7 mouse cellular contexts compared by ENCODE assay signal in genomic region chr1:98094811-98095245, GRCm38 (mm10). TPM values are rescaled to one million over a fixed set of nuclear protein-coding genes. Genes with fewer than 3 reads are reported as not detected.
DNase-seq lines count a peak whose midpoint lies in the region; ATAC-seq and TF ChIP-seq lines count a peak whose summit lies in the region.

No protein-coding gene starts in this region.

- no peak overlapping the region for H3K27ac ChIP-seq in thymus, adult 2 months (ENCODE audit: control insufficient read depth, insufficient read depth, low read length)
- H3K27ac ChIP-seq in bone marrow macrophage, adult 2 months (ENCODE audit: insufficient read depth, low read depth, low read length) = peak overlapping the region; percentile 25
- peak overlapping the region; percentile 93 for H3K27ac ChIP-seq in gastrocnemius, adult 2 months
- peak overlapping the region; percentile 49; the same call in 1 of the 2 replicates for H3K27ac ChIP-seq in kidney, embryonic 14.5 days (ENCODE audit: low read depth, low read length)
- H3K27ac ChIP-seq in lung, embryonic 16.5 days (ENCODE audit: low read length) = peak overlapping the region; percentile 88

- no peak for DNase-seq in thymus, adult 2 months
- no peak for DNase-seq in thymus, postnatal 10 days (ENCODE audit: low spot score in 2 of 2)
- DNase-seq in gastrocnemius, adult 2 months = peak; percentile 56
- peak; percentile 40 to 64 for DNase-seq in right cerebral cortex, adult 2 months (ENCODE audit: low spot score in 2 of 2)

- ATAC-seq in kidney, embryonic 14.5 days (ENCODE audit: low FRiP score, low TSS enrichment) = peak; percentile 61
- peak; percentile 54 for ATAC-seq in lung, embryonic 16.5 days (ENCODE audit: low read depth)

- no peaks in the 10 kb centered on the region for H3K9me3 ChIP-seq in kidney, embryonic 14.5 days (ENCODE audit: control insufficient read depth, low read length)
- H3K9me3 ChIP-seq in lung, embryonic 16.5 days (ENCODE audit: control insufficient read depth, low read length) = no peaks in the 10 kb centered on the region

- H3K9ac ChIP-seq in kidney, embryonic 14.5 days (ENCODE audit: low read depth, low read length) = peak overlapping the region; percentile 63
- H3K9ac ChIP-seq in lung, embryonic 16.5 days (ENCODE audit: low read length) = peak overlapping the region; percentile 73

- intact Hi-C loops in gastrocnemius, adult 2 months (cut with DNase I) = loop anchor here (5.0 to 10.0 kb wide), 2 partner anchors 118 to 440 kb away; no protein-coding TSS in a partner anchor

- peak overlapping the region; percentile 53 for H3K4me3 ChIP-seq in thymus, adult 2 months (ENCODE audit: control insufficient read depth, insufficient read depth, low read length)
- H3K4me3 ChIP-seq in bone marrow macrophage, adult 2 months (ENCODE audit: insufficient read depth, low read length) = peak overlapping the region; percentile 95
- H3K4me3 ChIP-seq in gastrocnemius, adult 2 months = peak overlapping the region; percentile 98
- peak overlapping the region; percentile 61 for H3K4me3 ChIP-seq in kidney, embryonic 14.5 days (ENCODE audit: low read length)
- peak overlapping the region; percentile 75 for H3K4me3 ChIP-seq in lung, embryonic 16.5 days (ENCODE audit: low read length)

- TF ChIP-seq POLR2A in thymus, adult 2 months (IDR thresholded peaks at IDR 0.05; ENCODE audit: control insufficient read depth, extremely low read depth, insufficient read depth, low read length, poor library complexity) = no peak
- no peak for TF ChIP-seq POLR2A in bone marrow macrophage, adult 2 months (IDR thresholded peaks at IDR 0.05; ENCODE audit: borderline replicate concordance, low read depth, low read length)

- H3K27me3 ChIP-seq in thymus, adult 2 months (ENCODE audit: control insufficient read depth, insufficient read depth, low read length) = no peaks in the 10 kb centered on the region
- no peaks in the 10 kb centered on the region for H3K27me3 ChIP-seq in kidney, embryonic 14.5 days (ENCODE audit: control insufficient read depth, insufficient read depth, low read length)
- no peaks in the 10 kb centered on the region for H3K27me3 ChIP-seq in lung, embryonic 16.5 days (ENCODE audit: control insufficient read depth, insufficient read depth, low read depth, low read length)

- 2% methylated on average over 20 of the region's 20 CpGs for WGBS in thymus, adult 2 months
- WGBS in kidney, embryonic 14.5 days = under 1% methylated on average over 20 of the region's 20 CpGs
- WGBS in lung, embryonic 16.5 days = under 1% methylated on average over 20 of the region's 20 CpGs

- no peaks in the 10 kb centered on the region for H3K36me3 ChIP-seq in thymus, adult 2 months (ENCODE audit: control insufficient read depth, insufficient read depth, low read length)
- H3K36me3 ChIP-seq in kidney, embryonic 14.5 days (ENCODE audit: control insufficient read depth, insufficient read depth, low read length) = no peaks in the 10 kb centered on the region
- no peaks in the 10 kb centered on the region for H3K36me3 ChIP-seq in lung, embryonic 16.5 days (ENCODE audit: control insufficient read depth, insufficient read depth, low read length)

- no peak for TF ChIP-seq CTCF in thymus, adult 2 months (IDR thresholded peaks at IDR 0.05; ENCODE audit: borderline replicate concordance, control insufficient read depth, extremely low read depth, insufficient read depth, low read length, poor library complexity)
- no peak for TF ChIP-seq CTCF in bone marrow macrophage, adult 2 months (IDR thresholded peaks at IDR 0.05; ENCODE audit: low read depth, low read length)
- no peak for TF ChIP-seq CTCF in gastrocnemius, adult 2 months (IDR thresholded peaks at IDR 0.05)

- H3K4me2 ChIP-seq in kidney, embryonic 14.5 days (replicated peaks; ENCODE audit: low read depth, low read length) = peak overlapping the region; percentile 53
- H3K4me2 ChIP-seq in lung, embryonic 16.5 days (ENCODE audit: low read depth, low read length) = peak overlapping the region; percentile 85

- H3K4me1 ChIP-seq in thymus, adult 2 months (replicated peaks; ENCODE audit: control insufficient read depth, insufficient read depth, low read length) = peaks cover 12% of the 10 kb centered on the region
- peaks cover 16% of the 10 kb centered on the region for H3K4me1 ChIP-seq in bone marrow macrophage, adult 2 months (ENCODE audit: control insufficient read depth, insufficient read depth, low read length)
- no peaks in the 10 kb centered on the region for H3K4me1 ChIP-seq in kidney, embryonic 14.5 days (ENCODE audit: control insufficient read depth, insufficient read depth, low read length)
- peaks cover 5% of the 10 kb centered on the region for H3K4me1 ChIP-seq in lung, embryonic 16.5 days (replicated peaks; ENCODE audit: control insufficient read depth, insufficient read depth, low read length)

RNA-seq across cellular contexts. Expression of gene Pam, which starts 0.6 kb away (rescaled TPM):
- 67.3 and 67.8 TPM in 2 replicates for polyA plus RNA-seq in thymus, adult 2 months (2012; rRNA removed)
- polyA plus RNA-seq in bone marrow macrophage, adult 2 months (2012; ENCODE audit: insufficient read depth, insufficient read length, missing spikeins) = 33.0 and 37.0 TPM in 2 replicates
- total RNA-seq in gastrocnemius, adult 2 months (2021) = 10 to 100 TPM; 27.6 to 39.9 TPM
- 28.2 and 31.9 TPM in 2 replicates for polyA plus RNA-seq in kidney, embryonic 14.5 days (2014; fragmentation: Nextera tagmentation; extraction: Ambion mirVana)
- 53.4 and 61.4 TPM in 2 replicates for polyA plus RNA-seq in lung, embryonic 16.5 days (2015; fragmentation: Nextera tagmentation; extraction: Ambion mirVana)

Comparison
In these comparisons a context has a peak if more than half of its experiments do, and no peak if none do; other contexts are left out.
1. DNase-seq: peak in gastrocnemius, adult 2 months (single experiment) and right cerebral cortex, adult 2 months (2 of 2); none in thymus, adult 2 months (single experiment) and thymus, postnatal 10 days (0 of 2).
2. Peak in every context shown above with its lines, with median percentiles within 50 percentile points of each other: H3K4me3 ChIP-seq.